Mouse (Mus musculus) left cerebral cortex, postnatal 10 days (tissue): ENCODE measurements at regions not wholly inside any gene's neighbourhood (a gene's known extent, or its start where the extent isn't known, plus 50 kb on each side); places are given as distances from the start of the nearest gene placed in this dataset.

ENCODE experiments used
- DNase-seq, 2 experiments: peaks; one replicate each; pipeline ENCODE4 v3.0.0; 2021 to 2022; ENCODE audit warnings: low spot score in 2 of 2, mixed read lengths in 1 of 2; ENCODE audit errors: extremely low spot score in 1 of 2
- intact Hi-C: fragments of 180-260 bp; cut with DNase I; formaldehyde crosslinking; loops from one replicate; pipeline ENCODE4 v1.15.1; 2025

DNA sequence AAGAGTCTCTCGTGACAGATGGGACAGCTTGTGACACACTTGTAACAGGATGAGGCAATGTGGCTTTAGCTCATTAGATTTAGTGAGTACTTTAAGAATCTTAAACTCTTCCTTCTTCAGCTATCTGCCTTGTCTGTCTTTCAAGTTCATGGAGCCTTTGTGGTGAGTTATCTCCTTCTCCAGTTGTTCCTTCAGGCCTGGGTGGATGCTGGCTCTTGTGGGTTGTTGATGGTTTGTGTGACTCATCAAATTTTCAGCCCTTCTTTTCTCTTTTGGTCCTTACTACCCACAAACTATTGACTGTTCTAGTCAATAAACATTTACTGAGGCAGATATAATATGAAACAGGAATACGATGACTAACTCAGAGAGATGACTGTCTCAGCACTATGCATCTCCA lies 124.9 kb upstream of the Opcml start:
- intact Hi-C loops: no loop called here
- DNase-seq: no peak

DNA sequence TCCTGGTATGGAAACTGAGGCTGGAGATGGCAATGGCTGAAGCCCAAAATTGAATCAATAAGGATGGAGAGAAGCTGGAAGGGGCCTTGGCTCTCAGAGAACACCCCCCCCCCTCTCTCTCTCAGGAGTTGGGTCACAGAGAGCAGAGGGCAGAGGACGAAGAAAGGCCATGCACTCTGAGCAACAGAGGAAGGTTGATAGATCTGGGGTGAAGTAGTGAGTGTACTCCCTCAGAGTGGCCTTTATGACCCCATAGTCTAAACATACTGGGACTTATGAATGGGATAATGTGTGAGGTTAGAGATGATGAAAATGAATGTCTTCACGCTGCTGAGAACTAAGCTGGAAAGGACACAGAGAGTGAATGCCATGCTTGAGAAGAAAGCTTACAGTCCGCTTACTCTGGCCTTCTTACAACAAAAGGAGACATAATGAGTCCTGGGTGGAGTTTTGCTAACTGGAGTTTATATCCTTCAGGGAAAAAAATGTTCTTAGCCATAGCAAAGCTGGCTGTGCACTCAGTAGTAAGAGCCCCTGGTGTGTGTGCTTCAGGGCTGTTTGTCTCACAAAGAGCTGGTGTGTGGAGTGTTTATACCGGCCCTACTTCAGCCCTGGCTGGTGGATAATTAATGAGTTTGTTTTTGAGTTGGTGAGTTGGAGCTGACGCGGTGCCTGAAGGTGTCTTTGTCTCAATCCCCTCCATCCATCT lies 120.4 kb upstream of the Opcml start:
- intact Hi-C loops: no loop called here
- no peak for DNase-seq

DNA sequence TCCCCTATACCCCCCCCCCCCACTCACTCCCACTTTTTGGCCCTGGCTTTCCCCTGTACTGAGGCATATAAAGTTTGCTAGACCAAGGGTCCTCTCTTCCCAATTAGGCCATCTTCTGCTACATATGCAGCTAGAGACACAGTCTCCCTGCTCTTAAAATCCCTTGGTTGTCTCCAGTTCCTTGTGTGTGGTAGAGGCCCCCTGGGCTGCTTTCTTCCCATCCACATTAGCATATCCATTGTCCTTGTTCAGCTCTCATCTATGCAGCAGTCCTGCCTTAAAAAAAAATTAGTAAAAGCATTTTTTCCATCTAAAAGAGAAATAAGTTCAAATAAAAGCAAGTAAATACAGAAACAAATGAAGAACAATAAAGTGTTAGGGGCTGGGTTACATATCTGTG lies 105.2 kb upstream of the Opcml start:
- intact Hi-C loops: no loop called here
- no peak for DNase-seq

DNA sequence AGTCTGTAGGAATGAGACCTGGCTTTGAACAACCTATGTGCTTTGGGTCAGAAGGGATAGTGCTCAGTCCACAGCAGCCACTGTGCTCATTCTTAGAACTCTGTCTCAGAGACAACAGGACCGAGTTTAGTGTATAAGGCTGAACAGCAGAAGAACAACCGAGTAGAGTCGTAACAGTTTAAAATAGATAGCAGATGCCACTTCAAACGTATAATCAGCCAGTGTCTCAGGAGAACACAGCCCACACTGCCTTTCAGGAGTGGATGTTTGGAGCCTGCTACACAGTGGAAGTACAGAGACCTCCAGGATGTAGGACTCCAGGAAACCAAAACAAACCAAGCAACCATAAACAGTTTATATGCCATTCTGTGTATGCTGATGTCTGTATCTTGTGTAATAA lies 99.0 kb upstream of the Opcml start:
- intact Hi-C loops: no loop called here
- no peak for DNase-seq

DNA sequence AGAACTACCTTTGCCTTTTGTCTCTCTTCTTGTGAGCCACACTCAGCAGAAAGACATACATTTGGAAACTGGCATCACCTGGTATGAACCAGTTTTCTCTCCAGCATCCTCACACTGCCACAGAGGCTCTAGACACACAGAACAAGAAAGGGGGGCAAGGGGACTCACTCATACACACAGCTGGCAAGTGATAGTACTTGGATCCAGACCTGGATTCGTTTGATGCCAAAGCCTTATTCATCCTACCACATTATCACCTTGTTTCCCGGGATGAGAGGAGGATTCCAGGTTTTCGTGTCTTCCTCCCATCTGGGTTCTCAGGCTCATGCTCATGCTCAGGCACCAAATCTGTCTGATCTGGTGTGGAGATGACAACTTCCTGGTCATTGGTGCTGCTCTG lies 97.8 kb upstream of the Opcml start:
- intact Hi-C loops: no loop called here
- no peak for DNase-seq

DNA sequence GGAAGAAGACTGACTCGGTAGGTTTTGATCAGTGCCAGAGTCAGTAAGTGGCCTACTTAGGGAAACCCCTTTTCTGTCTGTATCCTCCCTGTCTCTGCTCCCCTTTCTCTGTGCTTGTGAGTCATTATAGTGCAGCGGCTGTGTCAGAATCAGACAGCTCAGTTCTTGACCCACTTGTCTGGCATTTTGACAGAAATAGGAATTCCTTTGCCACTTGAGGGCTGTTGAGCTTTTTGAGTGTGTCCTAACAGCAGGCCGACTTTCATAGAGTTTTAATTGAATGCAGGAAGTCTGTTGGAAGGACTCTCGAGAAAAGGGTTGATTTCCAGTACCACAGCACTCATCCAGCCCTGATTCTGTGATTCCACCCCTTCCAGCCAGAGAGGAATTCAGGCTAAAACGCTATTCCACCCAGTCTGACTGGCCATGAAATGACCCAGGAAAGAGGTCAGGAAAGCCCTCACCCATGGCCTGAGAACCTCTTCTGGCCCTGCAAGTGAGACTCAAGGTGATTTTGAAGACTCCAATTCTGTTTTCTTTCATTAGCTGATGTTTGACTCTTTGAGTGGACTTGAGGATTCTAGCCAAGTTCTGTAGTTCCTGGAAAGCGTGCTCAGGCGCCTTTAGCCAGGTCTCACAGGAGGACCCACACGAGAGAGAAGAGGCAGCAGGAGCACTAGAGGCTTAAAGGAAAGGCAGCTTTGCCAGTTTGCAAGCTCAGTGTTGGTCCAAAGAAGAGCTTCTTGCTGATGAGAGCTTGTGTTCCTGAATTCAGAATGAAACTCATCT lies 95.6 kb upstream of the Opcml start:
- no peak for DNase-seq
- intact Hi-C loops: no loop called here

DNA sequence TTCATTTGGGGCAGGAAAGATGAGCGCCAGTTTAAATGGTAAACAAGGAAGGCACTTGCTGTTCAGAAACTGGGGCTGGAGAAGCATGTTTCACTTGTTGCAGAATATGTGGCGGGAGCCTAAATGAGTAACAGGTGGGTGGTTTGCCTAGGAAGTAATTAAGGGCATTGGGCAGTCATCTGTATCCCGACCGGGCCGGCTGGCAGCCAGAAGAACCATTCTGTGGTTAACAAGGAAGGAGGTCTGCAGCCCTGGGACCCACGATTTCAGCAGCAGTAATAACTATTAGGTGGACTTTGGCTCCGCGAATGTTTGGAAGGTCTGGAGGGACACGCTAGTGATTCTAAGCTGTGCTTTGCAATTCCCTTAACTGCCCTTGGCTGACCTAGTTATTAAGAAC lies 89.0 kb upstream of the Opcml start:
- intact Hi-C loops: no loop called here
- no peak for DNase-seq

DNA sequence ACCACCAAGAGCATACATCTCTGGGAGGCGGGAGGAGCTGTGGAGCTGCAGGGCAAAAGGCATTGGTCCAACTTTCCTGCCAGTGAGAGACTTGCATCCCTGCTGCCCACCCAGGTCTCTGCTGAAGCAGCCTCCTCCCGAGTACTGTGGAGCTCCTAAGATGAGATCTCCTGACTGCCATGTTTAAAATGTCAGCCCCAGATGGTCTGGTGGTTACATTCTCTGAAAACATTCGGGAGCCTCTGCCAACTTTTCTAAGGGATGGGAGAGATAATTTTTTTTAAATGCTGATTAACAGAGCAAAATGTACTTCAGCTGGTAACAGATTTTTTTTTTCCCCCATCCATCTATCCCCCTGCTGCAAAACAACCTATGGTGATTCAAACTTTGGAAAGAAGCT lies 88.4 kb upstream of the Opcml start:
- DNase-seq: no peak
- intact Hi-C loops: no loop called here

DNA sequence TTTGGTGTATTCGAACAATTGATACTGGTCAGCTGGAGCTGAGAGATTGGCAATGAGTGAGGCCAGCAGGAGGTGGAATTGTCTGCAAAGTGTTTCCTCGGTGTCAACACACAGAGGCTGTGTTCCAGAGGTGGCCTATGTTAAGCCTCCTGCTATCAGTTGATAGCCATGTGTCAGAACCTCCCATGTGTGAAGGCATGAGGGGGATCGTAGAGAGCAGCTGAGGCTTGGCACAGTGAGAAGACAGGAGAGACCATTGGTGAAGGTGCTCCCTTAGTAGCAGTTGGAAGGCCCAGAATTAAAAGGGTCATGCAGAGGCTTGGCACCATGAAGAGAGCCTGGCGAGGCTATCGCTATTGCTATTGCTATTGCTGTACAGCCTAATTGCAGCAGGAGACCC lies 86.6 kb upstream of the Opcml start:
- no peak for DNase-seq
- intact Hi-C loops: no loop called here

DNA sequence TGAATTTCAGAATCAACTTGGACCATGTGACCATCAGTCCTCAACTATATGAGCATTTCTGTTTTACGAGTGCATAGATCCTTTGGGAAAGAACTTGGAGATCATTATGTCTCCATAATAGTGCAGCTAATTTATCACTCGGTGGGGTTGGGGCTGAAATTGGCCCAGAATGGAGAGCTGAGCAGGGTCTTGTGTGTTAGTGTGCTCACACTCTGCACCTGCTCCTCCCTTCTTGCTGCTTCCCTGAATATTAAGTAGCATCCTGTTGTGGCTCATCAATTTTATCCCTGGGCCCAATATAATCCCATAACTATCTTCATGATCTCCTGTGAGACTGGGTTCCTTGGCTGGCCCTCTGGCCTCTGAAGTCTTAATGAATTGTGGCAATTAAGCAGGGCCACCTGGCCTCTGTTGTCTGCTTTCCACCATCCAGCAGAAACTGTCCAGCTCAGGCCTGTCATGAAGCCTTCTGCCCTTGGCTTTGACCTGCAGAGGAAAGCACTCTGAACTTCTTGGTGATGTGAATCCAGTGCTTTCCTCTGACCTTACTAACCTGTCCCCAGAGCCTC lies 66.7 kb upstream of the Opcml start:
- intact Hi-C loops: no loop called here
- DNase-seq: no peak

DNA sequence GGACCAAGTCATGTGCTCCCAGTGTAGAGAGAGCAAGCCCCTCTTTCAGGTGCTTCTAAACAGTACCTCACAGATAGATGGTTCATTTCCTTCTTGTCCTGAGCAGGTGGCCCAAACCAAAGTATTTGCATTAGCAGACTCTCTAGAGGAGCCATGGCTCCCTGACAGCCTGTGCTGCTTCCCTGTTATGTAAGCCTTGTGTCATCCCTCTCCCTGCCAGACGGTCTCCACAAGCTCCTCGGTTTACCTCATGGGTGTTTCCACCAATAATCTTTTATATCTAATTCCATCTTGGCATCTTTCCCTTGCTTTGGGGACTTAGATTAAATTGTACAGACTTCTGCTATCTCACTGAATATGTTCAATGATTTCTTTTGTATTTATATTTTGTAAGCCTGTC lies 66.0 kb upstream of the Opcml start:
- DNase-seq: peak in 1 of 2 experiments; percentile 35
- intact Hi-C loops: no loop called here

DNA sequence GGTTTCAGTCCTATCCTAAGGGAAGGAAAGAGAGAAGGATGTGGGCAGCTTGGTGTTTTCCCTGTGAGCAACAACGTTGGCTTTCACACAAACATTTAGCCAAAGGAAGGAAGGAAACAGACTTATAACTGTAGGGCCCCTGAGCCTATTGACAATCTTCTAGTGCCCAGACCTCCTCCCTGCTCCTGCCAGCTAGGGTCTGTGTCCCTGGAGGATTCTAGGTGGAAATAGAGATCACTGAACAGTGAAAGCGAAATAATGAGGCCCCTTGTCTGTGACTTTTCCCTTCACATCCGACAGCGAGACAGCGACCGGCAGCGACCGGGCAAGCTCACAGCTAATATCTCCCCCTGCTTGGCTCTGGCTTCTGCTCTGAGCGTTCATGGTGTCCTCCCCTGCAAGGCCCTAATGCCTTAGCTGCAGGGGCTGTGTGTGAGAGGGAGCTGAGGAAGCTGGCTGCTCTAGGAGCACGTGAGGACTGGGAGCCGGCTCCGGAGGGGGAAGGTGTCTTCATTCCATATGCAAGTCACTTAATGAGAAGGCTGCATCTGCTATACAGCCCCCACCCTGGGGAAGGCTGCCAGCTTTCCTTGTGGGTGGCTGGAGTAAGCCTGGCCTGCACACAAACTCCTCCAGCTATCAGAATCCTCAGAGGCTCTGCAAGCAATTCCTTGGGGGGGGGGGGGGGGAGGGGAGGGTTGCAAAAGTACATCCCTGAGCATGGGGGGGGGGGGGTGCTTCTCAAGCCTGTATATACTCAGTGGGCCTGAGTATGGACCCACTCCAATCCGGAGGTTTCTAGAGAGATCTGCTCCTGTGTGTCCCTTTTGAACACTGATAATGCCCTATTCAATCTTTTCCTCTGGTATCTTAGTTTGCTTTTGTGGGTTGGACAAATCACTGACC lies 61.7 kb upstream of the Opcml start:
- DNase-seq: peak; percentile 83 to 88
- intact Hi-C loops: no loop called here

DNA sequence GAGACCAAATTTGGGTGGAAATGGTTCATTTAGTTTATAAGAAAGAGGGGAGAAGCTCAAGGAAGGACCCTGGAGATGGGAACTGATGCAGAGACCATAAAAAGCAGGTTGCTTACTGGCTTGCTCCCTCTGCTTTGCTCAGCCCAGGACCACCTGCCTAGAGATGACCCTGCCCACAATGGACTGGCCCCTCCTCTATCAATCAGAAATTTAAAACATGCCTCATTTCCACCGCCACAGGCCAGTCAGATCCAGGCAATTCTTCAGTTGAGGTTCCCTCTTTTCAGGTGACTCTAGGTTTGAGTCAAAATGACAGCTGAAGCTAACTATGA lies 61.1 kb upstream of the Opcml start:
- intact Hi-C loops: no loop called here
- DNase-seq: no peak

DNA sequence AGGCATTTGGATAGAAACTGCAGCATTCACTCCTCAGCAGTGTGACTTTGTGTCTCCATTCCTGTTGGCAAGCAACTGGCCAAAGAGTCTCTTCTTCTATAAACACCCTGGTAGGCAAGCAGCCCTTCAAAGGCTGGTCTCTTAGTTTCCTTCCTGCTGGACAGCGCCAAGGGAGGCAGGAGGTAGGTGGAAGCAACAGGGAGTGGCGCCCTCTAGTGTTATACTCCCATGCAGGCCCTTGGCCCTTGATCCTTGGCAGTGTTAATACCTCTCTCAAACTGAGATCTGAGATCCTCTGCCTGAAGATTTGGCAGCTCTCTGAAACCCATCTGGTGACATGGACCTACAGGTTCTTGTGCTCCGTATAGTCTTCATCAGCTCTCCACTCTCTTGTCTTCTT lies 51.3 kb upstream of the Opcml start:
- intact Hi-C loops: no loop called here

More for the DNA sequence above, 51.3 kb upstream of the Opcml start:
- peak; percentile 9 to 28 for DNase-seq
